Mouse (Mus musculus): ENCODE results near the gene Kmt2d. TPM values are rescaled to one million over a fixed set of nuclear protein-coding genes. Genes with fewer than 3 reads are reported as not detected.
A peak's percentile ranks its signal among the peaks of the same experiment; 100 is the strongest.

Gene Kmt2d
- polyA plus RNA-seq, 1 experiment from 2014 or later = 8.7 TPM

DNA sequence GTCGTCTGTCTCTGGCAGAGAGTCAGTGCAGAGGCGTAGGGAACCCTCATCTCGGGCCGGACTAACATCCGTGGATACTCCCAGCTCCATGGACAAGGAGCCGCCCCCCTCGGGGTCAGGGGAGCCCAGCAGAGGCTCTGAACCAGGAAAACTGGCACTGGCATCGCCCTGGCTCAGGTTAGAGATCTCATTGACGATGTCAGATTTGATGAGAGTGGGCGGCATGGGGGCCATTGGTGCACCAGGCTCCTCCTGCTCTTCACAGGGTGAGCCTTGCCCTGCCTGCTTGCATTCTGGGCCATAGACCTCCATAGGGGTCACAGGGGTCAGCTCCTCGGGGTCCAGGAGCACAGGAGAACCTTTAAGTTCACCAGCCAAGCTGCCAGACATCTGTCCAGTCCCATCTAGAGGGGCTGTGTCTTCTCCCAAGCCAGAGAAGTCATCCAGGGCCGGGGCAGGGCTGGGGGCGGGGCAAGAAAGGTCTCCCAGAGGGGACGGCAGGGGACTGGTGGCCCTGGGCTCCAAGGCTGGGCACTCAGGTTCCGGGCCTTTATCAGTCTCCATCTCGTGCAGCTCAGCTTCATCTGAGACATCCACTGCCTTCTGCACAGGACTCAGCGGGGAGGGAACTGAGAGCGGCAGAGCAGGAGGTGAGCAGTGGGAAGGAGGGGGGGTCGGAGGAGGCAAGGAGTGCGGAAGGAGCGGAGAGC lies 9.1 kb downstream of the Kmt2d start:
- no peak overlapping the region for H3K27ac ChIP-seq (ENCODE audit: low read length)
- H3K9me3 ChIP-seq (ENCODE audit: low read length) = no peaks in the 10 kb centered on the region
- H3K36me3 ChIP-seq (ENCODE audit: insufficient read depth, low read length) = peaks cover 69% of the 10 kb centered on the region
- no peak overlapping the region for H3K4me3 ChIP-seq (ENCODE audit: low read depth, low read length)
- ATAC-seq (no peak; the same call in 1 of the 2 replicates), DNase-seq (ENCODE audit: low spot score) (no peak)
- no peak overlapping the region for H3K9ac ChIP-seq (replicated peaks; ENCODE audit: low read depth)
- H3K4me2 ChIP-seq (replicated peaks; ENCODE audit: low read depth, low read length) = no peak overlapping the region
- TF ChIP-seq CTCF (IDR thresholded peaks at IDR 0.05) (no peak), EP300 (IDR thresholded peaks at IDR 0.05) (no peak)
- H3K27me3 ChIP-seq (replicated peaks; ENCODE audit: insufficient read depth, low read length) = no peaks in the 10 kb centered on the region
- WGBS = 88% methylated on average over 21 of the region's 21 CpGs
- H3K4me1 ChIP-seq (ENCODE audit: insufficient read depth, low read depth, low read length) = no peaks in the 10 kb centered on the region

DNA sequence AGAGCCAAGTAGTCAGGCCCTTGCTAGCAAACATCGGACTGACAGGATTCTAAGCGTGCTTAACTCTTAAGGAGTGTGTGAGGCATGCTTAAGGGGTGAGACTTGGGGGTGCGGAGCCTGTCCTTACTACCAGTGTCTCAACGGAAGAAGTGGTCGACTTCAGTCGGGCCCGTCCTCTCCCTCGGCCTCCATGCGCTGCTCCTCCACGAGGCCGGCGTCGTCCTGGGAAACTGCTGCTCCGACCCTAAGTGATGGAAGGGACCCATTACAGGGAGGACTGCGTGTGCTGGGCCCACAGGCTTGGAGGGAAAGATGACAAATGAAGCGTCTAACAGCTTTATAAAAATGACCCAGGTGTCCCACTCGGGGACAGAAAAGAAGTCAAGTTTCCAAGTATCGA lies 10.1 kb downstream of the Kmt2d start:
- peaks cover 74% of the 10 kb centered on the region for H3K36me3 ChIP-seq (ENCODE audit: insufficient read depth, low read length)
- 90% methylated on average over 18 of the region's 18 CpGs for WGBS
- no peak overlapping the region for H3K4me3 ChIP-seq (ENCODE audit: low read depth, low read length)
- H3K27ac ChIP-seq (ENCODE audit: low read length) = no peak overlapping the region
- H3K9ac ChIP-seq (replicated peaks; ENCODE audit: low read depth) = no peak overlapping the region
- ATAC-seq = no peak
- no peak for DNase-seq (ENCODE audit: low spot score)
- no peaks in the 10 kb centered on the region for H3K4me1 ChIP-seq (ENCODE audit: insufficient read depth, low read depth, low read length)
- H3K4me2 ChIP-seq (replicated peaks; ENCODE audit: low read depth, low read length) = no peak overlapping the region
- TF ChIP-seq EP300 (IDR thresholded peaks at IDR 0.05) (no peak), CTCF (IDR thresholded peaks at IDR 0.05) (no peak)
- H3K9me3 ChIP-seq (ENCODE audit: low read length) = no peaks in the 10 kb centered on the region
- no peaks in the 10 kb centered on the region for H3K27me3 ChIP-seq (replicated peaks; ENCODE audit: insufficient read depth, low read length)

DNA sequence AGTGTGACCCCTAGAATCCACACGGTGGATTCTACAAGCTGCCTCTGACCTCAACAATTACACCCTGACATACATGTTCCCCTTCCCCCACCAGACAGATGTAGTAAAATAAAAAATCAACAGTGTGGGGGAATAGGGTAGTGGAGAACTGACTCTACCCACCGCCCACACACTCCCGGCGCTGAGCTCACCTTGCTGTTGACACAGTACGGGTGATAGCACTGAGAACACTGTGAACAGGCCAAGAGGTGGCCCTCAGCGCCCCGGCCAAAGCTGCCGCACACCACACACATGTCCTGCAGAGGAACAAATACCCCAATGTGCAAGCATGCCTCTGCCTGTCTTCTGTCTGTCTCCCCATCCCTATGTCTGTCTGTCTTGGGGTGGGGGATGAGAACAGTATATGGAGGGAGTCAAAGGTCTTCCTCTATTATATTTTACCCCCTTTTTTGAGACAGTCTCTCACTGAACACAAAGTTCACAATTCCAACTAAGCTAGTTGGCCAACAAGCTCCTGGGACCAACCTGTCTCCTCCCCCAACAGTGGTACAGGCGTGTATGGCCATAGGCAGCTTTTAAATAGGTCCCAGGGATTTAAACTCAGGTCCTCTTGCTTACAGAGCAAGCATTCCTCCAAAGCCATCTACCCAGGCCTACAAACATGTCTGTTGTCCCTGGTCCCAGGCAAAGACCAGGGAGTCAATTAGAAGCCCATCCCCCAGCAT lies 11.5 kb downstream of the Kmt2d start:
- DNase-seq (ENCODE audit: low spot score) (no peak), ATAC-seq (no peak)
- no peak overlapping the region for H3K4me3 ChIP-seq (ENCODE audit: low read depth, low read length)
- no peak overlapping the region for H3K9ac ChIP-seq (replicated peaks; ENCODE audit: low read depth)
- TF ChIP-seq EP300 (IDR thresholded peaks at IDR 0.05) (no peak), CTCF (IDR thresholded peaks at IDR 0.05) (no peak)
- H3K4me2 ChIP-seq (replicated peaks; ENCODE audit: low read depth, low read length) = no peak overlapping the region
- H3K9me3 ChIP-seq (ENCODE audit: low read length) = no peaks in the 10 kb centered on the region
- no peaks in the 10 kb centered on the region for H3K4me1 ChIP-seq (ENCODE audit: insufficient read depth, low read depth, low read length)
- 74% methylated on average over 9 of the region's 9 CpGs for WGBS
- no peaks in the 10 kb centered on the region for H3K27me3 ChIP-seq (replicated peaks; ENCODE audit: insufficient read depth, low read length)
- no peak overlapping the region for H3K27ac ChIP-seq (ENCODE audit: low read length)
- H3K36me3 ChIP-seq (ENCODE audit: insufficient read depth, low read length) = peaks cover 81% of the 10 kb centered on the region

DNA sequence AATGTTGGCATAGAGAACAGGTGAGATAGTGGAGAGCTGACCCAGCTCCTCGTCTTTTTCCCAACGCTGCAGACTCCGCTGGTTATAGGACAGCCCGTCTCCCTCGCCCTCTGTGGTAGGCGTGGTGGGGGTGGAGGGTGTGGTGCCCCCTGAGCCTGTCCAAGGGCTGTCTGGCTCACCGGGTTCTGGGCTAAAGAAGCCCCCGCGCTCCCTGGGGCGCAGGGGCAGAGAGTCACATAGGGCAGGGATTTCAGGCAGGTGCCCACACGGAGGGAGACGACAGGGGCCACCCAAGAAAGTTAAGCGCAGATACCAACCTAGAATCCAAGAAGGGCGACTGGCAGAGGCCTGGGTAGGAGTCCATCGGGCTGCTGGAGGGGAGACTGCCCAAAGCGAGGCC lies 16.8 kb downstream of the Kmt2d start:
- no peak overlapping the region for H3K4me3 ChIP-seq (ENCODE audit: low read depth, low read length)
- 85% methylated on average over 16 of the region's 16 CpGs for WGBS
- no peak overlapping the region for H3K27ac ChIP-seq (ENCODE audit: low read length)
- DNase-seq (ENCODE audit: low spot score) (no peak), ATAC-seq (no peak)
- peaks cover 94% of the 10 kb centered on the region for H3K36me3 ChIP-seq (ENCODE audit: insufficient read depth, low read length)
- no peak overlapping the region for H3K9ac ChIP-seq (replicated peaks; ENCODE audit: low read depth)
- H3K9me3 ChIP-seq (ENCODE audit: low read length) = no peaks in the 10 kb centered on the region
- TF ChIP-seq CTCF (IDR thresholded peaks at IDR 0.05) = no peak
- no peak for TF ChIP-seq EP300 (IDR thresholded peaks at IDR 0.05)
- no peaks in the 10 kb centered on the region for H3K27me3 ChIP-seq (replicated peaks; ENCODE audit: insufficient read depth, low read length)
- no peak overlapping the region for H3K4me2 ChIP-seq (replicated peaks; ENCODE audit: low read depth, low read length)
- no peaks in the 10 kb centered on the region for H3K4me1 ChIP-seq (ENCODE audit: insufficient read depth, low read depth, low read length)

DNA sequence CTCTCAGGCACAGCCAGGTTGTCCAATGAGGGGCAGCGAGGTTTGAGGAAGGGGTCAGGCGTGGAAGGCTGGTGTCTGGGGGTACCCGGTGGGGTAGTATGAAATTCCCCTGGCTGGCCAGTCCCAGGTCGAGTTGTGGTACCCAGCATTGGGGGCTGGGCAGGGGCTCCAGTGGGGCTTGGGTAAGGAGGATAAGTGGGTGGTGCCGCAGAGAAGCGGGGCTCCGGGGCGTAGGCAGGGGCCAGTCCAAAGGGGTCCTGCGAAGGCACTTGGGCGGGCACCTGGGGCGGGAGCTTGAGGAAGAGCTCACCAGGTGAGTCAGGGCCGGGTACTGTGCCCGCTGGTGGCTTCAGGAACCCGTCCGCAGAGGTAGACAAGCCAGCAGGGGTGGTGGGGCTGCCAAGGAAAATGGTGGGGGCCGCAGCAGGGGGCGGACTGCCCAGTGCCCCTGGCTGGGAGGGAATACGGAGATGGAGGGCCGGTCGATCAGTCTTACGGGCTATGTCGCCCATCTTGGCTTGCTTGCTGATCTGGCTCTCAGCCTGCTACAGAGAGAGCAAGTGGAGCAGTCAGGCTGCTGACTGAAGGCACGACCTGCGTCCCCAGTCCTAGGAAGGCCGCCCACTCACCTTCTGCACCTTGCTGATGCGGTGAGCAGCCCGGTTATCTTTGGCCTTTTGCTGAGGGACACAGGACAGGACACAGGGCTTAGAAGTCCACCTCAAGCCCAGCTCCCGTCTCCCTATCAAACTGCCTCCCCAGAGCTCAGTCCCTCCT lies 17.7 kb downstream of the Kmt2d start:
- H3K27ac ChIP-seq (ENCODE audit: low read length) = no peak overlapping the region
- no peak for ATAC-seq
- 92% methylated on average over 27 of the region's 28 CpGs for WGBS
- no peak overlapping the region for H3K4me3 ChIP-seq (ENCODE audit: low read depth, low read length)
- H3K4me1 ChIP-seq (ENCODE audit: insufficient read depth, low read depth, low read length) = no peaks in the 10 kb centered on the region
- TF ChIP-seq CTCF (IDR thresholded peaks at IDR 0.05) = no peak
- no peak for TF ChIP-seq EP300 (IDR thresholded peaks at IDR 0.05)
- no peak for DNase-seq (ENCODE audit: low spot score)
- H3K27me3 ChIP-seq (replicated peaks; ENCODE audit: insufficient read depth, low read length) = no peaks in the 10 kb centered on the region
- H3K9me3 ChIP-seq (ENCODE audit: low read length) = no peaks in the 10 kb centered on the region
- H3K36me3 ChIP-seq (ENCODE audit: insufficient read depth, low read length) = peaks cover 90% of the 10 kb centered on the region
- no peak overlapping the region for H3K9ac ChIP-seq (replicated peaks; ENCODE audit: low read depth)
- H3K4me2 ChIP-seq (replicated peaks; ENCODE audit: low read depth, low read length) = no peak overlapping the region

DNA sequence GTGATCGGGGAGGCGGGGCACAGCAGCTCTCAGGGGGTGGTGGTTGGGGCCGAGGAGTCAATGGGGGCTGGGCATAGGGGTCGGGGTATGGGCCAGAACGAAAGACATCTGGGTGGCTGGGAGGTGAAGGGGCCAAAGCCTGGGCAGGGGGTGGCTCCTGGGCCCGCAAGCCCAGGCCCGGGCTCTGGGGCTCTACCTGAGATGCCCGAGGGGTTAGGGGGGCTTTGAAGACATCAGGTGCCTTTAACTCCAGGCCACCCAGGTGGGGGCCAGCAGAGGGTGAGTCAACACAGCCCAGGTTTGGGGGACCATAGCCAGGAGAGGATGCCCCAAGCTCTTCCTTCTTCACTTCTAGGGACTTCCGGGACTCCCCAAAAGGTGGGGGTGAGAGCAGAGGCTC lies 18.3 kb downstream of the Kmt2d start:
- 0 out of 2 replicates have a peak, but pooled peaks have one; percentile 11 for ATAC-seq
- H3K27me3 ChIP-seq (replicated peaks; ENCODE audit: insufficient read depth, low read length) = no peaks in the 10 kb centered on the region
- WGBS = 88% methylated on average over 9 of the region's 9 CpGs

More for the DNA sequence above, 18.3 kb downstream of the Kmt2d start:
- Histone ChIP-seq H3K27ac (ENCODE audit: low read length) (no peak overlapping the region), H3K4me2 (replicated peaks; ENCODE audit: low read depth, low read length) (no peak overlapping the region), H3K9ac (replicated peaks; ENCODE audit: low read depth) (no peak overlapping the region), H3K4me3 (ENCODE audit: low read depth, low read length) (no peak overlapping the region), H3K36me3 (ENCODE audit: insufficient read depth, low read length) (peaks cover 84% of the 10 kb centered on the region), H3K9me3 (ENCODE audit: low read length) (no peaks in the 10 kb centered on the region), H3K4me1 (ENCODE audit: insufficient read depth, low read depth, low read length) (no peaks in the 10 kb centered on the region)
- no peak for TF ChIP-seq CTCF (IDR thresholded peaks at IDR 0.05)
- no peak for TF ChIP-seq EP300 (IDR thresholded peaks at IDR 0.05)
- DNase-seq (ENCODE audit: low spot score) = no peak
